Mouse (Mus musculus) liver, adult 2 months (tissue): ENCODE results near the gene Rbfox3. TPM values are rescaled to one million over a fixed set of nuclear protein-coding genes. Genes with fewer than 3 reads are reported as not detected.

Experiments
- DNase-seq: peaks from one replicate; pipeline ENCODE4 v3.0.0-alpha.2; 2011; ENCODE audit warnings: low read depth, low spot score; ENCODE audit errors: extremely low read depth
- H3K27ac ChIP-seq: fragments of 200-500 bp; replicated peaks from 2 replicates; pipeline ENCODE4 v1.5.1; 2012; ENCODE audit warnings: low read depth, mild to moderate bottlenecking, control low read depth, inconsistent platforms, low read length; ENCODE audit not compliant: insufficient read depth
- H3K27me3 ChIP-seq: fragments of 200-500 bp; 2 replicates; pipeline ENCODE4 v1.6.1; 2012; ENCODE audit warnings: mild to moderate bottlenecking, moderate library complexity, low read length, inconsistent platforms; ENCODE audit not compliant: control insufficient read depth, insufficient read depth
- H3K36me3 ChIP-seq: fragments of 200-500 bp; 2 replicates; pipeline ENCODE4 v1.6.1; 2012; ENCODE audit warnings: low read length, inconsistent platforms; ENCODE audit not compliant: control insufficient read depth, insufficient read depth
- H3K4me1 ChIP-seq: fragments of 200-500 bp; 2 replicates; pipeline ENCODE4 v1.6.1; 2011; ENCODE audit warnings: low read length; ENCODE audit not compliant: control insufficient read depth, insufficient read depth
- H3K4me3 ChIP-seq: fragments of 200-500 bp; 2 replicates; pipeline ENCODE4 v1.5.1; 2011; ENCODE audit warnings: low read depth, mild to moderate bottlenecking, control low read depth, low read length, moderate library complexity; ENCODE audit not compliant: insufficient read depth
- H3K79me2 ChIP-seq: fragments of 200-500 bp; 2 replicates; pipeline ENCODE4 v1.6.1; 2012; ENCODE audit warnings: inconsistent platforms, mild to moderate bottlenecking, low read length, moderate library complexity; ENCODE audit not compliant: control insufficient read depth, insufficient read depth
- H3K9ac ChIP-seq: fragments of 200-500 bp; 2 replicates; pipeline ENCODE4 v1.6.1; 2012; ENCODE audit warnings: low read depth, mild to moderate bottlenecking, control low read depth, inconsistent platforms, low read length
- CTCF ChIP-seq: fragments of 200-500 bp; IDR thresholded peaks from 2 replicates; pipeline ENCODE4 v1.5.1; 2011; ENCODE audit warnings: low read depth, low read length, control low read depth
- POLR2A ChIP-seq: fragments of 200-500 bp; IDR thresholded peaks from 2 replicates; pipeline ENCODE4 v1.6.1; 2011; ENCODE audit warnings: low read length, control low read depth; ENCODE audit not compliant: insufficient read depth; ENCODE audit errors: extremely low read depth
- WGBS: fragments of 180-500 bp; shearing (Covaris S2); methylation state at CpG from one replicate; pipeline ENCODE4 v1.1.7; 2018; 5-methylcytosine and 5-hydroxymethylcytosine counted together
- polyA plus RNA-seq: library from polyadenylated mRNA; depleted of rRNA; stranded (reverse); fragments of >200 nt; gene quantifications from 2 replicates; pipeline ENCODE4 v1.2.3, GENCODE M21; 2012
- total RNA-seq: library from RNA; depleted of rRNA; stranded (reverse); fragments of >200 nt; gene quantifications from 2 replicates; pipeline ENCODE4 v1.2.3, GENCODE M21; 2014

The Rbfox3 gene
- total and polyA plus RNA-seq, 2 experiments = 0.28 to 0.44 TPM

GRCm38 (mm10) chr11:118659305-118659704, 252.1 kb downstream of the Rbfox3 start:
- Histone ChIP-seq H3K27ac (no peak overlapping the region), H3K27me3 (peaks cover 2% of the 10 kb centered on the region; the same call in 1 of the 2 replicates), H3K36me3 (no peaks in the 10 kb centered on the region), H3K4me1 (no peaks in the 10 kb centered on the region), H3K79me2 (no peaks in the 10 kb centered on the region), H3K4me3 (no peak overlapping the region), H3K9ac (no peak overlapping the region)
- 17% methylated on average over 10 of the region's 10 CpGs for WGBS
- DNase-seq = peak; percentile 3
- TF ChIP-seq POLR2A (no peak), CTCF (peak; percentile 47; the same call in 1 of the 2 replicates)

GRCm38 (mm10) chr11:118655833-118656232, 255.6 kb downstream of the Rbfox3 start:
- Histone ChIP-seq H3K36me3 (no peaks in the 10 kb centered on the region), H3K79me2 (no peaks in the 10 kb centered on the region), H3K9ac (no peak overlapping the region), H3K4me3 (no peak overlapping the region), H3K27me3 (peaks cover 2% of the 10 kb centered on the region; the same call in 1 of the 2 replicates), H3K4me1 (no peaks in the 10 kb centered on the region), H3K27ac (no peak overlapping the region)
- no peak for DNase-seq
- 63% methylated on average over 4 of the region's 4 CpGs for WGBS
- TF ChIP-seq CTCF (no peak), POLR2A (no peak)

GRCm38 (mm10) chr11:118653521-118654318, 257.7 kb downstream of the Rbfox3 start:
- Histone ChIP-seq H3K4me1 (no peaks in the 10 kb centered on the region), H3K27me3 (peaks cover 2% of the 10 kb centered on the region; the same call in 1 of the 2 replicates), H3K79me2 (no peaks in the 10 kb centered on the region), H3K9ac (no peak overlapping the region), H3K27ac (no peak overlapping the region), H3K4me3 (no peak overlapping the region), H3K36me3 (no peaks in the 10 kb centered on the region)
- DNase-seq = no peak
- 83% methylated on average over 14 of the region's 14 CpGs for WGBS
- TF ChIP-seq POLR2A = no peak
- TF ChIP-seq CTCF = no peak

- WGBS = 72% methylated on average over 13 of the region's 13 CpGs
- TF ChIP-seq CTCF (no peak), POLR2A (no peak)
These were observed 258.8 kb downstream of the Rbfox3 start for GRCm38 (mm10) chr11:118652401-118653240.

GRCm38 (mm10) chr11:118648369-118648768, 263.0 kb downstream of the Rbfox3 start:
- H3K4me3 ChIP-seq = no peak overlapping the region
- H3K27ac ChIP-seq = no peak overlapping the region
- no peaks in the 10 kb centered on the region for H3K79me2 ChIP-seq
- 13% methylated on average over 5 of the region's 5 CpGs for WGBS
- H3K9ac ChIP-seq = no peak overlapping the region
- H3K4me1 ChIP-seq = no peaks in the 10 kb centered on the region
- H3K27me3 ChIP-seq = no peaks in the 10 kb centered on the region
- H3K36me3 ChIP-seq = no peaks in the 10 kb centered on the region
- TF ChIP-seq POLR2A (no peak), CTCF (peak; percentile 91)
- peak; percentile 30 for DNase-seq

More at GRCm38 (mm10) chr11:118652401-118653240, 258.8 kb downstream of the Rbfox3 start:
- Histone ChIP-seq H3K4me1 (no peaks in the 10 kb centered on the region), H3K27me3 (peaks cover 2% of the 10 kb centered on the region; the same call in 1 of the 2 replicates), H3K4me3 (no peak overlapping the region), H3K9ac (no peak overlapping the region), H3K79me2 (no peaks in the 10 kb centered on the region), H3K27ac (no peak overlapping the region), H3K36me3 (no peaks in the 10 kb centered on the region)
- DNase-seq = no peak
